Comparison of ENCODE assay signal across 22 mouse cellular contexts in genomic region chr14:79272991-79273390, GRCm38 (mm10). TPM values are rescaled to one million over a fixed set of nuclear protein-coding genes. Genes with fewer than 3 reads are reported as not detected.
DNase-seq lines count a peak whose midpoint lies in the region; ATAC-seq and TF ChIP-seq lines count a peak whose summit lies in the region.
"Had no signal": no experiment of that assay in that cellular context is flagged by ENCODE, and none has a peak within 500 bp of the region (broad histone marks: within the 10 kb centered on the region; RNA-seq: fewer than 3 reads in every experiment).

No protein-coding gene starts in this region.

- H3K9ac ChIP-seq in kidney, embryonic 15.5 days: no peak overlapping the region
- no peak overlapping the region for H3K9ac ChIP-seq in midbrain, embryonic 14.5 days (replicated peaks; ENCODE audit: low read length)
- H3K9ac ChIP-seq in intestine, postnatal 0 days (ENCODE audit: low read depth, low read length): no peak overlapping the region
- H3K9ac ChIP-seq: limb, embryonic 15.5 days; liver, postnatal 0 days had no signal

- no peaks in the 10 kb centered on the region for H3K9me3 ChIP-seq in kidney, embryonic 15.5 days (replicated peaks)
- no peaks in the 10 kb centered on the region for H3K9me3 ChIP-seq in midbrain, embryonic 14.5 days (ENCODE audit: control insufficient read depth, low read length)
- H3K9me3 ChIP-seq in intestine, postnatal 0 days (ENCODE audit: control insufficient read depth): no peaks in the 10 kb centered on the region
- H3K9me3 ChIP-seq: limb, embryonic 15.5 days had no signal

- ATAC-seq in kidney, embryonic 15.5 days (replicated peaks; ENCODE audit: low FRiP score): no peak
- ATAC-seq in midbrain, embryonic 14.5 days (ENCODE audit: low FRiP score, low TSS enrichment): no peak
- ATAC-seq in intestine, postnatal 0 days: no peak
- ATAC-seq: activated CD4-positive, CD25-positive, alpha-beta regulatory T cell, adult 4 months; forebrain, embryonic 16.5 days; liver, postnatal 0 days had no signal

- H3K27me3 ChIP-seq in kidney, embryonic 15.5 days: no peaks in the 10 kb centered on the region
- no peaks in the 10 kb centered on the region for H3K27me3 ChIP-seq in midbrain, embryonic 14.5 days (ENCODE audit: control insufficient read depth, insufficient read depth, low read length)
- no peaks in the 10 kb centered on the region for H3K27me3 ChIP-seq in intestine, postnatal 0 days (replicated peaks; ENCODE audit: control insufficient read depth, insufficient read depth, low read length)
- H3K27me3 ChIP-seq: limb, embryonic 15.5 days had no signal

- H3K4me2 ChIP-seq in kidney, embryonic 15.5 days: no peak overlapping the region
- no peak overlapping the region for H3K4me2 ChIP-seq in midbrain, embryonic 14.5 days (ENCODE audit: low read length)
- H3K4me2 ChIP-seq in intestine, postnatal 0 days (replicated peaks; ENCODE audit: low read depth): no peak overlapping the region
- H3K4me2 ChIP-seq: heart, embryonic 11.5 days; limb, embryonic 15.5 days had no signal

- H3K4me3 ChIP-seq in kidney, embryonic 15.5 days (replicated peaks): no peak overlapping the region
- H3K4me3 ChIP-seq in brown adipose tissue, adult 24 weeks (ENCODE audit: insufficient read depth, low read depth, low read length): no peak overlapping the region
- no peak overlapping the region for H3K4me3 ChIP-seq in midbrain, embryonic 14.5 days (replicated peaks; ENCODE audit: low read depth, low read length)
- no peak overlapping the region for H3K4me3 ChIP-seq in intestine, postnatal 0 days (ENCODE audit: low read depth, low read length)
- H3K4me3 ChIP-seq: limb, embryonic 15.5 days had no signal

- peak overlapping the region; percentile 70; the same call in 1 of the 2 replicates for H3K27ac ChIP-seq in kidney, embryonic 15.5 days
- H3K27ac ChIP-seq in brown adipose tissue, adult 24 weeks (replicated peaks; ENCODE audit: low read depth, low read length): peak overlapping the region; percentile 85
- H3K27ac ChIP-seq in midbrain, embryonic 14.5 days (replicated peaks; ENCODE audit: low read depth, low read length): peak overlapping the region; percentile 70
- no peak overlapping the region for H3K27ac ChIP-seq in intestine, postnatal 0 days (ENCODE audit: low read depth, low read length)
- H3K27ac ChIP-seq: limb, embryonic 15.5 days; stomach, postnatal 0 days had no signal

- TF ChIP-seq CTCF in intestine, postnatal 0 days (IDR thresholded peaks at IDR 0.05; ENCODE audit: low read depth): no peak

- WGBS in kidney, embryonic 15.5 days: 78% methylated on average over 9 of the region's 9 CpGs
- 87% methylated on average over 9 of the region's 9 CpGs for WGBS in midbrain, embryonic 14.5 days
- WGBS in intestine, postnatal 0 days: 82% methylated on average over 9 of the region's 9 CpGs

- peaks cover 30% of the 10 kb centered on the region; the same call in 1 of the 2 replicates for H3K4me1 ChIP-seq in kidney, embryonic 15.5 days
- peaks cover 57% of the 10 kb centered on the region for H3K4me1 ChIP-seq in brown adipose tissue, adult 24 weeks (ENCODE audit: control insufficient read depth, insufficient read depth, insufficient read length, low read length)
- 0 out of 2 replicates have a peak, but pooled peaks cover 14% of the 10 kb centered on the region for H3K4me1 ChIP-seq in midbrain, embryonic 14.5 days (ENCODE audit: control insufficient read depth, insufficient read depth, low read length)
- H3K4me1 ChIP-seq in intestine, postnatal 0 days (replicated peaks; ENCODE audit: control insufficient read depth, insufficient read depth, low read length): no peaks in the 10 kb centered on the region; the same call in 1 of the 2 replicates
- H3K4me1 ChIP-seq: limb, embryonic 15.5 days had no signal

- H3K36me3 ChIP-seq in kidney, embryonic 15.5 days: no peaks in the 10 kb centered on the region
- H3K36me3 ChIP-seq in midbrain, embryonic 14.5 days (ENCODE audit: control insufficient read depth, insufficient read depth, low read length): no peaks in the 10 kb centered on the region
- H3K36me3 ChIP-seq in intestine, postnatal 0 days (ENCODE audit: control insufficient read depth, insufficient read depth): no peaks in the 10 kb centered on the region
- H3K36me3 ChIP-seq: limb, embryonic 15.5 days had no signal

- DNase-seq in adrenal gland, adult 2 months: peak; percentile 64
- DNase-seq in adrenal gland, postnatal 4 days (ENCODE audit: low spot score in 2 of 2): no peak
- DNase-seq in kidney, adult 8-10 months: no peak
- no peak for DNase-seq in midbrain, embryonic 14.5 days
- DNase-seq in layer of hippocampus, adult 18-20 months (ENCODE audit: low spot score in 2 of 2): no peak
- DNase-seq: cerebellum, adult 9-11 months; gastrocnemius, postnatal 10 days; heart, postnatal 4 days; liver, postnatal 0 days; right cerebral cortex, adult 18-20 months; thymus, postnatal 36 days had no signal

RNA-seq across cellular contexts. Expression of gene Zfp957, which starts 25.8 kb away (rescaled TPM):
- total RNA-seq in adrenal gland, adult 2 months (2021): not detected
- not detected in 2 replicates for polyA plus RNA-seq in adrenal gland, adult 2 months (2012; rRNA removed)
- total RNA-seq in adrenal gland, postnatal 4 days (2021): not detected
- 0.14 TPM in 1 of 2 replicates, not detected in the other for polyA plus RNA-seq in kidney, embryonic 15.5 days (2015; fragmentation: Nextera tagmentation; extraction: Ambion mirVana)
- not detected in 2 replicates for polyA plus RNA-seq in brown adipose tissue, adult 24 weeks (2012; ENCODE audit: insufficient read depth, insufficient read length, missing spikeins)
- not detected in 2 replicates for polyA plus RNA-seq in midbrain, embryonic 14.5 days (2014; fragmentation: Nextera tagmentation; extraction: Ambion mirVana)
- polyA plus RNA-seq in intestine, postnatal 0 days (2015; fragmentation: Nextera tagmentation; extraction: Ambion mirVana): not detected in 2 replicates
- total RNA-seq in layer of hippocampus, adult 18-20 months (2021): not detected
- total RNA-seq: gastrocnemius, postnatal 10 days; heart, postnatal 4 days; layer of hippocampus, adult 8-10 months; left cerebral cortex, adult 8-10 months had no signal
- polyA plus RNA-seq: forebrain, embryonic 16.5 days; heart, embryonic 11.5 days; limb, embryonic 15.5 days; liver, postnatal 0 days; spleen, adult 2 months; stomach, postnatal 0 days had no signal

RNA-seq across cellular contexts. Expression of gene Rgcc, which starts 28.5 kb away (rescaled TPM):
- total RNA-seq in adrenal gland, adult 2 months (2021): 100 to 1,000 TPM; 131 to 254 TPM
- 1,050 and 1,217 TPM in 2 replicates for polyA plus RNA-seq in adrenal gland, adult 2 months (2012; rRNA removed)
- 10 to 100 TPM; 72.3 to 97.8 TPM for total RNA-seq in adrenal gland, postnatal 4 days (2021)
- polyA plus RNA-seq in kidney, embryonic 15.5 days (2015; fragmentation: Nextera tagmentation; extraction: Ambion mirVana): 28.7 and 29.7 TPM in 2 replicates
- 325 and 446 TPM in 2 replicates for polyA plus RNA-seq in brown adipose tissue, adult 24 weeks (2012; ENCODE audit: insufficient read depth, insufficient read length, missing spikeins)
- polyA plus RNA-seq in midbrain, embryonic 14.5 days (2014; fragmentation: Nextera tagmentation; extraction: Ambion mirVana): 19.9 and 25.0 TPM in 2 replicates
- polyA plus RNA-seq in intestine, postnatal 0 days (2015; fragmentation: Nextera tagmentation; extraction: Ambion mirVana): 42.5 and 54.8 TPM in 2 replicates
- total RNA-seq in layer of hippocampus, adult 18-20 months (2021): 10 to 100 TPM; 41.4 to 42.2 TPM
